Mouse (Mus musculus): Measurements from ENCODE around the gene Card9. TPM values are rescaled to one million over a fixed set of nuclear protein-coding genes. Genes with fewer than 3 reads are reported as not detected.
"Not testable (repeated sequence)": the region's sequence is repeated elsewhere in the genome, so short reads cannot be mapped to it uniquely, and the experiment has no call there.

The Card9 gene
- polyA plus RNA-seq, 1 experiment from 2014 or later, result 1.4 TPM

DNA sequence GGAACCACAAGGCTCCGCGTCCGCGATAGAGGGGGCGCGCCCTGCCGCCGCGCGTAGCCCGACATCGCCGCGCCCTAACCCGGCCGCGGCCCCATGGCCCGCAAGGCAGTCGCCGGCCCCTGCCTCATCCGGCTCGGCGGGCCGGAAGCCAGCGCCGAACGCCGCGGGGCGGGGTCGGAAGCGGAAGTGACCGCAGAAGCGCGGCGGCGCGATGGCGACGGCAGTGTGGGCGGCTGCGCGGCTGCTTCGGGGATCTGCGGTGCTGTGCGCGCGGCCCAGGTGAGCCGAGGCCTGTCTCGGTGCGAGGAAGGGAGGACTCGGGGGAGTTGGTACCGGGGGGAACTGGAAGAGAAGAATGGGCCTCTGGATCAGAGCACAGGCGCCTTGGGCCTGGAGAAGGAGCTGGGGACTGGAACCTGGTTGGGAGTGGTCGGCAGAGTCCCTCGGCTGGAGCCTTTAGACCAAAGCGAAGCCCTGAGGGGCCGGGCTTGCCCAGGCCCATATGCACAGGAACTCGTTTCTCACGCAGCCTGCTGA, 28.5 kb upstream of the Card9 start, which contains the start of the genes Entr1 and Pmpca:
Gene Entr1 (minus strand): TSS at position 163 of the 537 bp plus-strand sequence.
Gene Pmpca (plus strand): TSS at position 186 of the 537 bp plus-strand sequence.
- no peaks in the 10 kb centered on the region for H3K9me3 ChIP-seq
- peak within 1 kb of the TSS; percentile 75 for H3K27ac ChIP-seq
- peak within 1 kb of the TSS; percentile 97 for H3K4me2 ChIP-seq (replicated peaks)
- WGBS, result under 1% methylated on average over 59 of the region's 60 CpGs
- H3K9ac ChIP-seq (replicated peaks), result peak within 1 kb of the TSS; percentile 96
- H3K27me3 ChIP-seq, result no peaks in the 10 kb centered on the region
- peak within 1 kb of the TSS; percentile 98 for H3K4me3 ChIP-seq (replicated peaks)
- peak; percentile 95 for ATAC-seq
- H3K4me1 ChIP-seq (replicated peaks), result peaks cover 24% of the 10 kb centered on the region
- H3K36me3 ChIP-seq, result peaks cover 75% of the 10 kb centered on the region

- Histone ChIP-seq H3K9me3 (no peaks in the 10 kb centered on the region), H3K9ac (replicated peaks) (peak overlapping the region; percentile 96), H3K4me2 (replicated peaks) (peak overlapping the region; percentile 97), H3K36me3 (peaks cover 75% of the 10 kb centered on the region), H3K27me3 (no peaks in the 10 kb centered on the region), H3K4me3 (replicated peaks) (peak overlapping the region; percentile 98), H3K27ac (peak overlapping the region; percentile 75), H3K4me1 (replicated peaks) (peaks cover 24% of the 10 kb centered on the region)
- WGBS, result under 1% methylated on average over 40 of the region's 45 CpGs
- peak; percentile 73 for ATAC-seq
These were observed 28.0 kb upstream of the Card9 start for GRCm38 (mm10) chr2:26388682-26389153.

DNA sequence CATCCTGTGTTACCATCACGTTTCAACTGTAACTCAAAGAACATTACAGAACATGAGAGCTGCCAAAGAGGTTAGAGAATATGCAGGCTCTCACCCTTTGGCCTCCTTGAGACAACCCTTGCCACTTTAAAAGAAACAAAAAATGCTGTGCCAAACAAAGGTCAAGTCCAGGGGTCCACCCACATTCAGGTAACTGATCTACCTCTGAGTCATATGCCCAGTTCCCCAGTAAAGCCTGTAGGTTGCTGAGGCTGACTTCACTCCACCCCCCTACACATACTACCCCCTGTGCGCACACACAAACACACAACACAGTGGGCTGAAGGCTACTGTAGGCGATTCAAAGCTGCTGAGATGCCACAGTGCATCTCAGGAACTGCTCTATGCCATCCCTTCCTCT, 27.0 kb upstream of the Card9 start:
- peak overlapping the region; percentile 97 for H3K4me2 ChIP-seq (replicated peaks)
- ATAC-seq, result no peak
- peaks cover 24% of the 10 kb centered on the region for H3K4me1 ChIP-seq (replicated peaks)
- H3K9ac ChIP-seq (replicated peaks), result peak overlapping the region; percentile 96; the same call in 1 of the 2 replicates
- 95% methylated on average over 3 of the region's 3 CpGs for WGBS
- peak overlapping the region; percentile 98 for H3K4me3 ChIP-seq (replicated peaks)
- peaks cover 75% of the 10 kb centered on the region for H3K36me3 ChIP-seq
- no peaks in the 10 kb centered on the region for H3K9me3 ChIP-seq
- no peaks in the 10 kb centered on the region for H3K27me3 ChIP-seq
- H3K27ac ChIP-seq, result no peak overlapping the region

DNA sequence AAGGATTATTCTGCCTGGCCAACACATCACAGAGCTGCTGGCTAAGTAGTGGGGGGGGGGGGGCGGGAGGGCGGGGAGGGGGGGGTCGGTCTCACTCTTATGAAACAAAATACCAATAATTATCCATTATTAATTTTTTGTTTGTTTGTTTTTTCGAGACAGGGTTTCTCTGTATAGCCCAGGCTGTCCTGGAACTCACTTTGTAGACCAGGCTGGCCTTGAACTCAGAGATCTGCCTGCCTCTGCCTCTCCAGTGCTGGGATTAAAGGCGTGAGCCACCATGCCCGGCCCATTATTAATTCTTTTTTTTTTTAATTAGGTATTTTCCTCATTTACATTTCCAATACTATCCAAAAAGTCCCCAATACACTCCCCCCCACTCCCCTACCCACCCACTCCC, 20.2 kb upstream of the Card9 start:
- not testable (repeated sequence) for H3K27ac ChIP-seq, H3K27me3 ChIP-seq, H3K9me3 ChIP-seq
- 29% methylated on average over 6 of the region's 6 CpGs for WGBS
- peak; percentile 28; the same call in 1 of the 2 replicates for ATAC-seq
- H3K4me2 ChIP-seq (replicated peaks), result peak overlapping the region; percentile 93
- H3K9ac ChIP-seq (replicated peaks), result peak overlapping the region; percentile 89
- peaks cover 22% of the 10 kb centered on the region for H3K4me1 ChIP-seq (replicated peaks)
- peak overlapping the region; percentile 81 for H3K4me3 ChIP-seq (replicated peaks)
- H3K36me3 ChIP-seq, result peaks cover 71% of the 10 kb centered on the region

- H3K9me3 ChIP-seq, result no peaks in the 10 kb centered on the region
- ATAC-seq, result peak; percentile 99
- no peaks in the 10 kb centered on the region for H3K27me3 ChIP-seq
- H3K9ac ChIP-seq (replicated peaks), result peak within 1 kb of the TSS; percentile 89
- peak within 1 kb of the TSS; percentile 61; the same call in 1 of the 2 replicates for H3K27ac ChIP-seq
- WGBS, result under 1% methylated on average over 38 of the region's 38 CpGs
- peaks cover 22% of the 10 kb centered on the region for H3K4me1 ChIP-seq (replicated peaks)
- H3K4me2 ChIP-seq (replicated peaks), result peak within 1 kb of the TSS; percentile 93
- peak within 1 kb of the TSS; percentile 81 for H3K4me3 ChIP-seq (replicated peaks)
- H3K36me3 ChIP-seq, result peaks cover 71% of the 10 kb centered on the region
These were observed 19.5 kb upstream of the Card9 start, which contains the start of gene Snapc4 for GRCm38 (mm10) chr2:26380131-26380771. Gene Snapc4 (minus strand): TSS chr2:26380653.

DNA sequence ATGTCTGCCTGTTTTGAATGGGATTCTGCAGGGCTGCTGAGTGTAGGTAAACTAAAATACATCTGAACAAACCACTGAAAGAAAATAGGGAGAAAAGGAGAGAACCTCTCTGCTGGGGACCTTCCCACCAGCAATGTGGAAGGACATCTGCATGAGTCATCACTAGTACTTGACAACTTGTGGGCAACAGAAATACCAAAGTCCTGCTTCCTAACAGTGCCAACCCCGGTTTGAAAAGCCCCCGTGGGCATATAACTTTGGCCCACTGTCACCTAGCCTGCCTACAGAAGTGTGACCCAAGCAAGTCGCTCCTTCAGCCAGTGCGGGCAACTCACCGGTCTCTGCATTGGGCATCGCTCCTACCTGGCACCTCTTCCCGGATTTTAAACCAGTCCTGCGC, 11.7 kb upstream of the Card9 start:
- Histone ChIP-seq H3K27ac (no peak overlapping the region), H3K27me3 (no peaks in the 10 kb centered on the region), H3K4me3 (replicated peaks) (no peak overlapping the region), H3K4me2 (replicated peaks) (no peak overlapping the region), H3K9me3 (no peaks in the 10 kb centered on the region), H3K36me3 (peaks cover 97% of the 10 kb centered on the region), H3K4me1 (replicated peaks) (no peaks in the 10 kb centered on the region), H3K9ac (replicated peaks) (no peak overlapping the region; the same call in 1 of the 2 replicates)
- WGBS, result 95% methylated on average over 8 of the region's 8 CpGs
- no peak for ATAC-seq

DNA sequence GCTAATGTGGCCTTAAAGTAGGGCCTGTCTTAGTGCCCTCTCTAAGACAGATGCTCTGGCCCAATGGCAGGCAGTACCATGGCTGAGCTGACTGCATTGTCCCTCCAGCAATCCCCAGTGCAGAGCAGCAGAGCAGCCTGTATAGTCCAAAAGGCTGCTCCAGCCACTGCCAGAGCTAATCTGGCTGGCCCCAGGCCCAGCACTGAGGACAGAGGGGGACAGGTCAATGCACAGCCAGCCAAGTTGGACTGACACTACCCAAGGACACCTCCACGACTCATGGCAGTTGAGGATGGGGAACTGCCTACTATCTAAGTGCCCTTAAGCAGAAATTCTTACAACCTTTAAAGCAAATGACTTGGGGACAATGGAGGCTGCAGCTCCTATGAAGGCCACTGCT, 7.9 kb upstream of the Card9 start:
- H3K4me3 ChIP-seq (replicated peaks), result no peak overlapping the region
- H3K36me3 ChIP-seq, result peaks cover 97% of the 10 kb centered on the region
- no peak overlapping the region for H3K27ac ChIP-seq
- 91% methylated on average over 1 of the region's 1 CpGs for WGBS
- no peaks in the 10 kb centered on the region for H3K4me1 ChIP-seq (replicated peaks)
- H3K9ac ChIP-seq (replicated peaks), result no peak overlapping the region
- no peaks in the 10 kb centered on the region for H3K9me3 ChIP-seq
- no peaks in the 10 kb centered on the region for H3K27me3 ChIP-seq
- H3K4me2 ChIP-seq (replicated peaks), result no peak overlapping the region
- no peak for ATAC-seq

DNA sequence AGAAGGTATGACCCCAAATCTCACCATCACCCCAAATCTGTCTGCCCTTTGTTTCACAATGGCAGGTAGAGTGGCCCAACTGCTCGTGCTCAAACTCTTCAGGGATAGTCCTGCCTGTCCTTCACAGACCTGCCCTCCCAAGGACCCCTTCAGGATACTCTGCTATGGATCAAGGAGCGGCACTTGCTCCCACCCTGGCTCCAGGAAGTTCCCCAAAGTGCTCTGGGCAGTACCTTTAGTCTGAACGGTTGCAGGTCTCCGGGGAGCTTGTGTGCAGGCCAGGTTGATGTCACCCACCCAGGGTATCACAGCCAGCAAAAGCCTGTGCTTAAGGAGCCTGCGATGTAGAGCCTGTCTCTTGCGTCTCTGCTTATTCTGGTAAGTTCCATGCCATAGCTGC, 7.2 kb upstream of the Card9 start:
- ATAC-seq, result no peak
- Histone ChIP-seq H3K4me1 (replicated peaks) (no peaks in the 10 kb centered on the region), H3K27me3 (no peaks in the 10 kb centered on the region), H3K9me3 (no peaks in the 10 kb centered on the region), H3K36me3 (peaks cover 97% of the 10 kb centered on the region), H3K9ac (replicated peaks) (no peak overlapping the region), H3K27ac (no peak overlapping the region), H3K4me3 (replicated peaks) (no peak overlapping the region), H3K4me2 (replicated peaks) (no peak overlapping the region)
- WGBS, result 95% methylated on average over 6 of the region's 6 CpGs

- H3K9ac ChIP-seq (replicated peaks), result no peak overlapping the region
- no peaks in the 10 kb centered on the region for H3K9me3 ChIP-seq
- WGBS, result 89% methylated on average over 10 of the region's 10 CpGs
- no peaks in the 10 kb centered on the region for H3K27me3 ChIP-seq
- no peak overlapping the region for H3K27ac ChIP-seq
- no peak overlapping the region for H3K4me3 ChIP-seq (replicated peaks)
- no peaks in the 10 kb centered on the region for H3K4me1 ChIP-seq (replicated peaks)
- no peak overlapping the region for H3K4me2 ChIP-seq (replicated peaks)
- H3K36me3 ChIP-seq, result peaks cover 74% of the 10 kb centered on the region
- ATAC-seq, result no peak
These were observed 4.2 kb upstream of the Card9 start for GRCm38 (mm10) chr2:26364738-26365465.

- no peak overlapping the region for H3K4me3 ChIP-seq (replicated peaks)
- no peak overlapping the region for H3K9ac ChIP-seq (replicated peaks)
- no peaks in the 10 kb centered on the region for H3K27me3 ChIP-seq
- ATAC-seq, result no peak
- 90% methylated on average over 5 of the region's 5 CpGs for WGBS
- no peaks in the 10 kb centered on the region for H3K4me1 ChIP-seq (replicated peaks)
- peaks cover 60% of the 10 kb centered on the region for H3K36me3 ChIP-seq
- no peaks in the 10 kb centered on the region for H3K9me3 ChIP-seq
- no peak overlapping the region for H3K27ac ChIP-seq
- H3K4me2 ChIP-seq (replicated peaks), result no peak overlapping the region
These were observed 2.8 kb upstream of the Card9 start for GRCm38 (mm10) chr2:26363481-26363880.

DNA sequence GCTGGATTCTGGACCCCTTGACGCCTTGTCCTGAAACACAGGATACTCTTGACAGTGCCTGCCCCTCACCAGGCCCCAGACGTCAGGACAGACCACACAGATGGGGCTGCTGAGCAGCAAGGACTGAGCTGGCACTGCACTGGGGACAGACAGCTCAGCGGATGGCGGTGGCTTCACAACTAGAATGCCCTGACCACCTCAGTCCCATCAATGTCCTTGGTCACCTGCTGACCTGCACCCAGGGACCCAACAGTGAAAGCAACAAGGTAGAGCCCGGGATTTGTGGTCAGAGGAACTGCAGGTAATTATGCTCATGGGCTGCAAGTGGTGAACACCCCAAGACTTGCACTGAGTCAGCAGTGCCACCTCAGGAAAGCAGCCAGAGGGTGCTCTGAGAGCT, 2.3 kb upstream of the Card9 start:
- no peak overlapping the region for H3K27ac ChIP-seq
- WGBS, result 92% methylated on average over 5 of the region's 5 CpGs
- no peaks in the 10 kb centered on the region for H3K27me3 ChIP-seq
- H3K4me2 ChIP-seq (replicated peaks), result no peak overlapping the region
- no peak overlapping the region for H3K9ac ChIP-seq (replicated peaks)
- H3K36me3 ChIP-seq, result peaks cover 55% of the 10 kb centered on the region
- no peak overlapping the region for H3K4me3 ChIP-seq (replicated peaks)
- H3K9me3 ChIP-seq, result no peaks in the 10 kb centered on the region
- H3K4me1 ChIP-seq (replicated peaks), result no peaks in the 10 kb centered on the region
- no peak for ATAC-seq

GRCm38 (mm10) chr2:26359983-26360382, 735 bp downstream of the Card9 start:
- H3K36me3 ChIP-seq, result peaks cover 27% of the 10 kb centered on the region
- no peak for ATAC-seq
- H3K9me3 ChIP-seq, result no peaks in the 10 kb centered on the region
- H3K27me3 ChIP-seq, result no peaks in the 10 kb centered on the region
- WGBS, result 91% methylated on average over 6 of the region's 6 CpGs
- no peak overlapping the region for H3K27ac ChIP-seq
- H3K4me3 ChIP-seq (replicated peaks), result no peak overlapping the region
- H3K9ac ChIP-seq (replicated peaks), result no peak overlapping the region
- no peaks in the 10 kb centered on the region for H3K4me1 ChIP-seq (replicated peaks)
- no peak overlapping the region for H3K4me2 ChIP-seq (replicated peaks)

Data from midbrain, embryonic 13.5 days (tissue).